Mouse (Mus musculus): ENCODE data around the gene Tex13a.
A peak's percentile ranks its signal among the peaks of the same experiment; 100 is the strongest.

Gene Tex13a

GRCm38 (mm10) chrX:138209480-138209879 lies at the start of gene Tex13a:
Gene Tex13a, minus strand, starts transcription at chrX:138209580.
- DNase-seq (ENCODE audit: inconsistent ontology term), result no peak

DNA sequence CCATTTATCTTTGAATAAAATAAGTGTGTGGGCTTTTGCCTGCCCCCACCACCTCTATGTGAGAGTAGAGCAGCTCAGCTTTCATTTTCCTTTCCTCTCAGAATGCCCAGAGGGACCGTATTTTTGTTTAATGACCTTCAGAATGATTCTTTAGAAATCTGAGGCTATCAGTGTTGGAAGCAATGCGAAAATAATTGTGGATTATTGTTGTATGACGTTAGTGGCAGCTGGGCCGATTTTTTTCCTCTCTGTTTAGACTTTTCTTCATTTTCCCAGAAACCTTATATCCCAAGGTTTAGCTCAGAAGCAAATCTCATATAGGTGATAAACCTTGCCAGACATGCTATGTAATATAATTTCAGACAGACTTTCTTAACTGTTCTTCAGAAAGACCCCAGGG lies 25.2 kb upstream of the Tex13a start:
- DNase-seq (ENCODE audit: inconsistent ontology term), result no peak

GRCm38 (mm10) chrX:138170146-138170545 lies 39.2 kb downstream of the Tex13a start:
- peak; percentile 1 for DNase-seq (ENCODE audit: inconsistent ontology term)
